Mouse (Mus musculus): ENCODE results near the gene Ctnna2.

Gene Ctnna2

GRCm38 (mm10) chr6:77256348-77256747, 723.2 kb downstream of the Ctnna2 start:
- no peak for DNase-seq (ENCODE audit: low spot score)

GRCm38 (mm10) chr6:77253480-77253879, 726.0 kb downstream of the Ctnna2 start:
- no peak for DNase-seq (ENCODE audit: low spot score)

DNA sequence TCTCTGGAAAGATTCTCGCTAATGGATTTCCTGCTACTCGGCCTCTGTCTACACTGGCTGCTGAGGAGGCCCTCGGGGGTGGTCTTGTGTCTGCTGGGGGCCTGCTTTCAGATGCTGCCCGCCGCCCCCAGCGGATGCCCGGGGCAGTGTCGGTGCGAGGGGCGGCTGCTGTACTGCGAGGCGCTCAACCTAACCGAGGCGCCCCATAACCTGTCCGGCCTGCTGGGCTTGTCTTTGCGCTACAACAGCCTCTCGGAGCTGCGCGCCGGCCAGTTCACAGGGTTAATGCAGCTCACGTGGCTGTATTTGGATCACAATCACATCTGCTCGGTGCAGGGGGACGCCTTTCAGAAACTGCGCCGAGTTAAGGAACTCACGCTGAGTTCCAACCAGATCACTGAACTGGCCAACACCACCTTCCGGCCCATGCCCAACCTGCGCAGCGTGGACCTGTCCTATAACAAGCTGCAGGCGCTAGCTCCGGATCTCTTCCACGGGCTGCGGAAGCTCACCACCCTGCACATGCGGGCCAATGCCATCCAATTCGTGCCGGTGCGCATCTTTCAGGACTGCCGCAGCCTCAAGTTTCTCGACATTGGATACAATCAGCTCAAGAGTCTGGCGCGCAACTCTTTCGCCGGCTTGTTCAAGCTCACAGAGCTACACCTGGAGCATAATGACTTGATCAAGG, 735.8 kb downstream of the Ctnna2 start:
- DNase-seq (ENCODE audit: low spot score) = no peak

- DNase-seq (ENCODE audit: low spot score) = no peak
Observed at GRCm38 (mm10) chr6:77242601-77243406, 736.7 kb downstream of the Ctnna2 start, which contains the start of gene Lrrtm1. Gene Lrrtm1, plus strand, starts transcription at chr6:77242689.

DNA sequence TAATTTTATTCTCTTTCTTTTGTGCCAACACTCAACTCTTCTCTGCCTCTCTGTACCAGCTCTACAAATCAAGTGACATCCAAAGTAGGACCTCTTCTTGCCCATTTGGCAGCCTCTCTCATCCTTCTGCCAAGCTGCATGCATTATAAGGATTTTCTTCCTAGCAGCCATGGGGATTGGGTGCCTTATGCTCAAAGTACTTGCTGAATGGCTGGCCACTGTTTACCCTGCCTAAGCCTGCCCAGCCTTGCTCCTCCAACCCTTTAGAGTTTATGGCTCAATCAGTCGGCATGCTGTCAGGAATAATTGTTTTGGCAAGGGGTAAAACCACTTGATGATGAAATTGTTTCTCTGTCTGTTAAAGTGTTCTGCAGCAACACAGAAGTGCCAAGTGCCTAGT, 739.1 kb downstream of the Ctnna2 start:
- DNase-seq (ENCODE audit: low spot score) = no peak

DNA sequence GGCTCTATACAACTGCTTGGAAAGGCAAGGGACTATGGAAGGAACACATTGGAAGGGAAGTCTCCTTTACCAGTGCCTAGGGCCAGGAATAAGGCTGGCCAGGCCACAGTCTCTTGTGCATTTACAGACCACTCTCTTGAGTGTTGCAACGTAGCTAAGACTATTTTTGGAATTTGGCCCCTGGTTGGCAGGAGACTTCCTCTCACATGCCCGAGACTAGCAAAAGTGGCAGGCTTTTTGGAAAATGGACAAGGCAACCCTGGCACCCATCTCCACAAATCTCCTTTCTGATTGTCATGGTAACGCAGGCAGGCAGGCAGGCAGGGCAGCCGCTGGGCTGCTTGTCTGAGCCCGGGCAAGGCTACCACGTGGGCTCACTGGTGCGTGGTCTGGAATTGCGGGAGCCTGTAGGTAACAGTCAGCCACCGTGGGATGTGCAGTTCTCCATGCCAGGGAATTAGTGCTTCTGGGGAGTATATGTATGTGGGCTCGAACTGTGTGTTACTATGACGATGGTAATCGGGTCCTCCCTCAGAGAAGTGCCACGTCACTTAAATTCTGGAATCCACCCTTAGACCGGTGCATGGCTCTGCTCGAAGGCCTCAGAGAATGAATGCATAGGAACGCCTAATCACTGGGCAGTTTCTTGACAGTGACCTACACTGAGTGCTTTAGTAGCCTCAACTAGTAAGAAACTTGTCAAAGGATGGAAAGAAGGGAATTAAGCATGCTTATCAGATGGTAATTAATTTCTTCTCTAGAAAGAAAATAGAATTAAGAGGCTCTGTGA, 756.5 kb downstream of the Ctnna2 start:
- no peak for DNase-seq (ENCODE audit: low spot score)

- DNase-seq (ENCODE audit: low spot score) = no peak
Observed at GRCm38 (mm10) chr6:77220776-77221175, 758.7 kb downstream of the Ctnna2 start.

- no peak for DNase-seq (ENCODE audit: low spot score)
Observed at GRCm38 (mm10) chr6:77218875-77219274, 760.6 kb downstream of the Ctnna2 start.

DNA sequence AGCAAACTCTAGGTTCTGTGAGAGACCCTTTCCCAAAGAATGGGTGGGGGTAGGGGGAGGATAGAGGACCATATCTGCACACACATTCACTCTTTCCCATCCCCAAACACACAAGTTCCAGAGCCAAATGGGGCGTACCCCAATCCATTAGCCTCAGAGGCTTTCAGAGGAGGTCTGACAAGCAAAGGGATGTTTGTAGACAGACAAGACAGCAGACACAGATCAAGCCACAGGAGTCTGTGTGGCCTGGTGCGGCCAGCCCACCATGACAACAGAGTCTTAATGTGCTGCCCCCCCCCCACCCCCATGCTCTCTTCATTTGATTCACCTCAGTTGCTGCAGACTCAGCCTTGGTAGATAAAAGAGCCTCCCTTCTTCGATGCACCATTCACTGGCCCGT, 764.2 kb downstream of the Ctnna2 start:
- DNase-seq (ENCODE audit: low spot score) = no peak

GRCm38 (mm10) chr6:77213757-77214409, 765.6 kb downstream of the Ctnna2 start:
- DNase-seq (ENCODE audit: low spot score) = no peak

DNA sequence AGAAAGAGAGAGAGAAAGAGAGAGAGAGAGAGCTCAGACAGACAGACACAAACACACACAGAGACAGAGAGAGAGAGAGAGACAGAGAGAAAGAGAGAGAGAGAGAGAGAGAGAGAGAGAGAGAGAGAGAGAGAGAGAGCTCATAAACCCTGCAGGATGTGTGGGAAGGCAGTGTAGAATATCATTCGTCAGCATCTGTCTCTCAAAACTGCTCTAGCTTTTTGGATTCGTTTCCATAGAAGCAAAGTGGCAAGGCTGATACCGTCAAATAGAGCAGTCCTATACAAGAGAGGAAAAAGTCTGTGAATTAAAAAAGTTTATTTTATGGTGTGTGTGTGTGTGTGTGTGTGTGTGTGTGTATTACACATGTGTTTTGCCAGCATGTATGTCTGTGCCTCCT, 769.6 kb downstream of the Ctnna2 start:
- no peak for DNase-seq (ENCODE audit: low spot score)

DNA sequence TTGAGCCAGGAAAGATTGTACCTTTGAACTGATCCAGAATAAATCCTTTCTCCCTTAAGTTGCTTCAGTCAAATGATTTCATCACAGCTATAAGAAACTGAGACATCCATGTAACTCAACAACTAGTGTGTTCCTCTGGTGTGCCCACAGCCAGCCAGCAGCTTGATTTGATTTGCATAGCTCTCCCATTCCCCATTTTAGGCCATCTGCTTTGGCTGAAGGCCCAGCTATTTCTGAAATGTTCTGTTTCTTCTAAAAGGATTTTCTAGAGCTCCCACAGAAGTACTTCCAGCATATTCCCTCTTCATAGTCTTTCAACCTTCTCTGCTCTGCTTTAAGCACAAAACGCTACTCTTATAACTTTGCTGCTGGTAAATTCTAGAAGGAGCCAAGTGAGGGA, 770.3 kb downstream of the Ctnna2 start:
- DNase-seq (ENCODE audit: low spot score) = no peak

GRCm38 (mm10) chr6:77199375-77199774, 780.1 kb downstream of the Ctnna2 start:
- no peak for DNase-seq (ENCODE audit: low spot score)

- DNase-seq (ENCODE audit: low spot score) = no peak
Observed at GRCm38 (mm10) chr6:77196650-77197049, 782.8 kb downstream of the Ctnna2 start.

DNA sequence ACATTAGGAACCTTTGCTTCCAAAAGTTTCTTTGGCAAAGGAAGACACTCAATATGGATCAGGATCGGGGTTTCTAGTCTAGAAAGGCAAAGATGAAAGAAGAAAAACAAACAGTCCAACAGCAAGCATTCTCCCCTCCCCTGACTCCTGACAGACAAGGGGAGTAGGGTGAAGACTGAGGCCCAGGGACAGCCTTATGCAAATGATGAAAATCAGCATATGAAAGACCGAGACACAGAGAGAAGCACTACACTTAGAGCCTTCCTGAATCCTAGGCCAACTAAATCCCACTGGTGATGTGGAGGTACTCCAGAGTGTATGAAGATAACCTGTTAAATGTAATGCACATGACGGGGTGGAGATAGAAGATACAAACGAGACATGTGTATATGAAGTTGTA, 787.9 kb downstream of the Ctnna2 start:
- DNase-seq (ENCODE audit: low spot score) = no peak

- no peak for DNase-seq (ENCODE audit: low spot score)
Observed at GRCm38 (mm10) chr6:77188628-77189027, 790.9 kb downstream of the Ctnna2 start.

- no peak for DNase-seq (ENCODE audit: low spot score)
Observed at GRCm38 (mm10) chr6:77185751-77186150, 793.7 kb downstream of the Ctnna2 start.

- no peak for DNase-seq (ENCODE audit: low spot score)
Observed at GRCm38 (mm10) chr6:77184896-77185295, 794.6 kb downstream of the Ctnna2 start.

DNA sequence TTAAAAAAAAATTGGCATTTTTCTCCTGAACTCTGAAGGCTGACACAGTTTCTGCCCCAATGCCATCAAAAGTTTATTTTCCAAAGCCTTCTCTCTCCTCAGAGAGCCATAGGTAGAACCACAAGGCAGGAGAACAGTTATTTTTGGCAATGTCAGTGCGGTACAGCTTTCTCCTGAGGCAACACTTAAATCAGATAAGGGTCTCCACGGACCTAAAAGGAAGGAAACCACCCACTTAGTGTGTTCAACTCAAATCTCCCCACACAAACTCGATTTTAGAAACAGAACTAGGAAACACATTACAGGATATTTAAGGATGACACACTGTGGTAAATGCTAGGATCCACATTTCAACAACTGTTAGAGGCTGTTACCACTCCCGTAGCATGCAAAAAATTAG, 803.7 kb downstream of the Ctnna2 start:
- no peak for DNase-seq (ENCODE audit: low spot score)

DNA sequence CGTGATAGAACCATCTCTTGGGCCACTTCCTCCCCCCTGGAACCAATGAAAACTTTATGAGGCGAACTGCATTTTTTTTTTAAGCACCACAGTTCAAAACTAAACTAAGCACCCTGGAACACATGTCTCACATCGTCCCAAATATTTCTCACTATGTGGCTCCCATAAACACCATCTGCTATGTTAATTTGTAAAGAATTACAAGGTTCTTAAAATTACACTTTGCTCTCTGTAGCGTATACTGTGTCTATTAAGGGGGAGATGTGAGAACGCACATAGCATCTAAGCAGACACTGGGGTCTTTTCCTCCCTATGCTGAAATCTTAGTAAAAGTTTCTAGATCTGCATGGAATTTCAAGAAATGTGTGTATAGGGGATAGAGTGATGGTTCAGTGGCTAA, 822.5 kb downstream of the Ctnna2 start:
- no peak for DNase-seq (ENCODE audit: low spot score)

DNA sequence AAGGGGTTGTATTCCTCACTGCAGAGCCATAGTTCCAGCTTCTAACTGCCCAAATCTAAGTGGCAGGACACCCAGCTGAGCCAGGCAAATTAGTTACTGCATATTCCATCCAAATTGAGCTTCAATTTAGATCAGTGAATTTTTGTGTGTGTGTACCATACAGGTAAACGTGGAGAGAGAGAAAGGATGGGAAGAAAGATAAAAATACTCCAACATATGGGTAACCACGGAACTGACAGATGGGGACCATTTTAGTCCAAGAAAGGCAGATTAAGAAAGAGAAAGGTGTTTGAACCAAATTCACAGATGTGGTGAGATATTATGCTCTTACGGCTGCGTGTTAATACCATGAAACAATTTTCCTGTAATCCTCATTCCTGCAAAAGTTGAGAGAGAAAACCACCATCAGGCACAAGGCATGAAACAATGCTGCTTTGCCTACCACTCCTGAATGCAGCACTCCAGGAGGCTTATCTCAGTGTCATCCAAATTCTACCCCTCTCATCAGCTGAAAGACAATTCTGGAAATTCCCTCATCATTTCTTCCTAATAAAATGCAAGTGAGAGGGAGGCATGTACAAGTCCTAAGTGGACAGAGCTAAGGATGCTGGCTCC, 840.1 kb downstream of the Ctnna2 start:
- no peak for DNase-seq (ENCODE audit: low spot score)

DNA sequence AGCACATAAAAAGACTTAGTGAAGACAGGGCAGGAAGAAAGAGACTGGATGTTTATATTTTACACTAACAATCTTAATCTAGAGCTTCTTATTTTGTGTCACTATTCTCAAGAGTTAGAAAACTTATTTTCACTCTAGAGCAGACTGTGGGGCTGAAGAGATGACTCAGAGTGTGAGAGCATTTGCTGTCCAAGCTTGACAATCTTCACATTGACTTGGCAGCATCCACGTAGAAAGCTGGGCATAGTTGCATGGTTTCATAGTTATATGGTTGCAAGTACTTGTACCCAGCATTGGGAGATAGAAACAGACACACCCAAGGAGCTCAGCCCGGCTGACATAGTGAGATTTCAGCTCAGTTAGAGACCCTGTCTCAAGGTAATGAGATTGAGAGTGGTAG, 858.6 kb downstream of the Ctnna2 start:
- no peak for DNase-seq (ENCODE audit: low spot score)
